Mouse (Mus musculus): ENCODE results near the gene Rps11.
A peak's percentile ranks its signal among the peaks of the same experiment; 100 is the strongest.
"Not testable (repeated sequence)": the region's sequence is repeated elsewhere in the genome, so short reads cannot be mapped to it uniquely, and the experiment has no call there.

The Rps11 gene

GRCm38 (mm10) chr7:45107052-45107645, 17.1 kb downstream of the Rps11 start:
- DNase-seq (ENCODE audit: low spot score), result no peak

- DNase-seq (ENCODE audit: low spot score), result no peak
These were observed 17.8 kb downstream of the Rps11 start for GRCm38 (mm10) chr7:45106441-45106840.

- DNase-seq (ENCODE audit: low spot score), result no peak
These were observed 18.7 kb downstream of the Rps11 start for GRCm38 (mm10) chr7:45105491-45105890.

GRCm38 (mm10) chr7:45104941-45105340, 19.3 kb downstream of the Rps11 start:
- no peak for DNase-seq (ENCODE audit: low spot score)

GRCm38 (mm10) chr7:45103652-45104180, 20.5 kb downstream of the Rps11 start, which contains the start of gene Fcgrt:
TSS of gene Fcgrt (minus strand) at chr7:45103851.
- DNase-seq (ENCODE audit: low spot score), result no peak

GRCm38 (mm10) chr7:45102940-45103585, 21.2 kb downstream of the Rps11 start:
- no peak for DNase-seq (ENCODE audit: low spot score)

- DNase-seq (ENCODE audit: low spot score), result no peak
These were observed 21.8 kb downstream of the Rps11 start for GRCm38 (mm10) chr7:45102441-45102840.

GRCm38 (mm10) chr7:45100046-45100445, 24.2 kb downstream of the Rps11 start:
- no peak for DNase-seq (ENCODE audit: low spot score)

GRCm38 (mm10) chr7:45098541-45099240, 25.5 kb downstream of the Rps11 start:
- no peak for DNase-seq (ENCODE audit: low spot score)

GRCm38 (mm10) chr7:45097479-45097878, 26.8 kb downstream of the Rps11 start:
- DNase-seq (ENCODE audit: low spot score), result no peak

GRCm38 (mm10) chr7:45095965-45096364, 28.3 kb downstream of the Rps11 start:
- not testable (repeated sequence) for DNase-seq (ENCODE audit: low spot score)

GRCm38 (mm10) chr7:45095367-45095766, 28.9 kb downstream of the Rps11 start:
- DNase-seq (ENCODE audit: low spot score), result no peak

- no peak for DNase-seq (ENCODE audit: low spot score)
These were observed 30.1 kb downstream of the Rps11 start for GRCm38 (mm10) chr7:45094121-45094520.

GRCm38 (mm10) chr7:45093516-45093905, 30.7 kb downstream of the Rps11 start:
- DNase-seq (ENCODE audit: low spot score), result no peak

GRCm38 (mm10) chr7:45092828-45093515, 31.3 kb downstream of the Rps11 start:
- no peak for DNase-seq (ENCODE audit: low spot score)

- DNase-seq (ENCODE audit: low spot score), result peak; percentile 92
These were observed 32.2 kb downstream of the Rps11 start, which contains the start of gene Rcn3 for GRCm38 (mm10) chr7:45092048-45092447. TSS of gene Rcn3 (minus strand) at chr7:45092221.

- DNase-seq (ENCODE audit: low spot score), result peak; percentile 20
These were observed 32.9 kb downstream of the Rps11 start for GRCm38 (mm10) chr7:45091001-45091990.

GRCm38 (mm10) chr7:45090251-45090977, 33.8 kb downstream of the Rps11 start:
- no peak for DNase-seq (ENCODE audit: low spot score)

GRCm38 (mm10) chr7:45088597-45088996, 35.6 kb downstream of the Rps11 start:
- DNase-seq (ENCODE audit: low spot score), result no peak

GRCm38 (mm10) chr7:45086084-45086483, 38.2 kb downstream of the Rps11 start:
- DNase-seq (ENCODE audit: low spot score), result no peak
